Mouse (Mus musculus): ENCODE data around the gene Nr4a1.

The Nr4a1 gene

DNA sequence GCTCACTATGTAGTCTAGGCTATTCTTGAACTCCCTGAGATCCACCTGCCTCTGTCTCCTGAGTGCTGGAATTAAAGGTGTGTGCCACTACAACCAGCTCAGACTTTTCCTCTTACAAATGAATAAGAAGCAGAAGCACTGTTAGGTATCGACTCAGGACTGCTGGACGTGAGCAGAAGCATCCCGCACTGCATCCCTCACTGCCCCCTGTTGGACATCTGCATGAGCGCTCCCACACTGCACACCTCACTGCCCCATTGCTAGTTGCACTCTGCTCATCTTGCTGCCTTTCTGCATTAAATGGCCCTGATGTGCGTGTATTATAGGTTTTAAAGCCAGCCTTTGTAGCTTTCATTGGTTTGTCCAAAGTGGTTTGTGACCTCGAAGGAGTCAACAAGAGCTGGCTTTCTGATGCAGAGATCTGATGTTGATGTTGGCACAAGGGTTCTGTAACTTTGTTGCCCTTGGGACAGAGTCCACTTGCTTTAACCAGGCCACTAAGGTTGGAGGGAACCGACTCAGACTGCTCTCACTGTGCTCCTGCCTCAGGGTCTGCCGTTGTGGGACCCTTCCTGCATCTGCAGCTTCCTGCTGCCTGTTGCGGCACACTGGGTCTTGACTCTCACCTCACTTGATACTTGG, 32.2 kb downstream of the Nr4a1 start:
- DNase-seq (ENCODE audit: low spot score in 2 of 2), result no peak

DNA sequence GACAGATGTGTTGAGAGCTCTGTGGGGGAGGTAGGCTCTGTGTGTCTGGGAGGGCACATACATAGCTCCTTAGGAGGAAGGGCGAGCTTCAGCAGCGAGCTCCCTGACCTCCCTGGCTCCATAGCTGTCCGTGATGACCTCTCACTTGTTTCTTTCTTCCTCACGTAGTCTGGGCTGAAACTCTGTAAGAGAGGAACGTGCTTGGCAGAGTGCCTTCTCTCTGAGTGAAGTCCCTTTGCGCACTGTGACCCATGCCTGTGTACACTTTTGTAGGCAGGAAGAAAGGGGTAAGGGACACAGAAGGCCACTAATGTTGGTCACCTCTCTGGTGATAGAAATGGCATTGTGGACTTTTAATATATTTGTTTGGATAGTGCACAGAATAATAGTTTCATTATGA, 33.3 kb downstream of the Nr4a1 start:
- no peak for DNase-seq (ENCODE audit: low spot score in 2 of 2)

DNA sequence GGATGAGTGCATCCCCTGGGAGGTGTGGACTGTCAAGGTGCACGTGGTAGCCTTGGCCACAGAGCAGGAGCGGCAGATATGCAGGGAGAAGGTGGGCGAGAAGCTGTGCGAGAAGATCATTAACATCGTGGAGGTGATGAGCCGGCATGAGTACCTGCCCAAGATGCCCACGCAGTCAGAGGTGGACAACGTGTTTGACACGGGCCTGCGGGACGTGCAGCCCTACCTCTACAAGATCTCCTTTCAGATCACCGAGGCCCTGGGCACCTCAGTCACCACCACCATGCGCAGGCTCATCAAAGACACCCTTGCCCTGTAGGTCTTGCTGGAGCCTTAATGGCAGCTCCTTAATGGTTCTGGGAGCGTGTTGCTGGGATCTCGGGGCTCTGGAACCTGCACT, 36.3 kb downstream of the Nr4a1 start:
- no peak for DNase-seq (ENCODE audit: low spot score in 2 of 2)

DNA sequence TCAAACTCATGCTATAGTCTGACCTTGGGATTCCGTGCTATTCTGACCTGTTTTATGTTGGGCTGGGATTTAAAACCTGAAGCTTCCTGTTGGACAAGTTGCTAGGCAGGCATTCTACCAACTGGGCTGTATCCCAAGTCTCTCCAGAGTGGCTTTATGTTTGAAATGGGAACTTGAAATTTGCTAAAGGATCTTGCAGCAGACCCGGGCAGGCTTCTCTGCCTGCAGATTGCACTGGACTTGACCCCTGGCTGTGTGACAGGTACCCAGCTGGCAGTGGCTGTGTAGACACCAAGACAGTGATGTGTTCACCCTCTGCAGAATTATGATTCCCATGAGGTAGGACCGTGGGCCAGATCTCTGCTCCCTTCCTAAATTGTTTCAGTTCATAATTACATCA, 37.9 kb downstream of the Nr4a1 start:
- DNase-seq (ENCODE audit: low spot score in 2 of 2), result no peak

GRCm38 (mm10) chr15:101293025-101293621, 39.1 kb downstream of the Nr4a1 start, which contains the start of gene 6030408B16Rik:
TSS of gene 6030408B16Rik (plus strand) at chr15:101293212.
- no peak for DNase-seq (ENCODE audit: low spot score in 2 of 2)

GRCm38 (mm10) chr15:101294028-101294894, 40.2 kb downstream of the Nr4a1 start:
- no peak for DNase-seq (ENCODE audit: low spot score in 2 of 2)

DNA sequence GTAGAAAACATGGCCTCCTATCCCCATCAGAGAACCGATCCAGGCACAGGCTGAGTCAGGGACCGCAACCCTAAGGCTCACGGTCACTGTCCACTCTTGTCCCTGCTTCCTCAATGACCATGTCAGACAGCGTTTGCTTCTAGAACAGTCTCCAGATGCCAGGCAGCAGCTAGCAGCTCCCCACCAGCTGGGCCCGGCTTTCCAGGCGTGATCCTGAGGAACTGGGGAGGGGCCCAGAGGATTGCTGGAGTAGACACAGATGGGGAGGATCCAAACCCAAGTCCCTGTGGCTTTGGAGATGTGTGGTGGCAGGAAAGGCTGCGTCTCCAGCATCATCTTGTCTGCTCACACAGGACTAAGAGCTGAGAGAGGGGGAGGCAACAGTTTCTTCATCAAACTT, 41.0 kb downstream of the Nr4a1 start:
- DNase-seq (ENCODE audit: low spot score in 2 of 2), result peak; percentile 67 to 68

GRCm38 (mm10) chr15:101295616-101296015, 41.5 kb downstream of the Nr4a1 start:
- no peak for DNase-seq (ENCODE audit: low spot score in 2 of 2)

DNA sequence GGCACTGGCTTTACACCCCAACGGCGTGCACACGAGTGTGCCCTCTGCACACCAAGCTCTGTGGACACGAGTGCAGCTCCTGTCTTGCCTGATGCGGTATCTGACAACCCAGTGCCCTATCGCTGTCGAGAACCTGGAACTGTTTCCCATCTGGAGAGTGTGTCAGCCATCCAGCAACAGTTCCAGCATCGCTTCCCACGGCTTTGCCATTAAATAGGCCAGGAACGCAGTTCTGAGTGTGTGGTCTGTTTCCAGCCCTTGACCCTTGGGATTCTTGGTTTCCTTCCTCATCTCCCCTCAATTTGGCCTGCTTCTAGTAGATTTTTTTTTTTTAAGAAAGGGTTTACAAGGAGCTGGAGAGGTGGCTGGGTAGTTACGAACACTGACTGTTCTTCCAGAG, 42.0 kb downstream of the Nr4a1 start:
- no peak for DNase-seq (ENCODE audit: low spot score in 2 of 2)

- no peak for DNase-seq (ENCODE audit: low spot score in 2 of 2)
Observed at GRCm38 (mm10) chr15:101297988-101298387, 43.9 kb downstream of the Nr4a1 start.

DNA sequence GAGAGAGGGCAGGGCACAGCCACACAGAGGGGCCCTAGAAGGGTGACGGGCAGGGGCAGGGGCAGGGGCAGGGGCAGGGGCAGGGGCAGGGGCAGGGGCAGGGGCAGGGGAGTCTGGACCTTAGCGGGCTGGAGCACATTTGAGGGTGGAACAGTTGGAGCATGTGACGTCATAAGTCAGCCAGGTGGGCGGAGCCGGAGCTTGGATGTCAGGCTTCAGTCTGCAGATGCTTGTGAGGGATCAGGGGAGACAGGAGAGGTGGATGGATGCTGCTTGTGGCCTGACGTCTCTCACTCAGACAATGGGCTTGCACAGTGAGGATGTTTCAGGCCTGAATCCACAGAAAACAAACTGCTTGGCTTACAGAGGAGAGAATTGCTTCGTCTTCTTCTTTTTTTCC, 44.5 kb downstream of the Nr4a1 start:
- no peak for DNase-seq (ENCODE audit: low spot score in 2 of 2)

DNA sequence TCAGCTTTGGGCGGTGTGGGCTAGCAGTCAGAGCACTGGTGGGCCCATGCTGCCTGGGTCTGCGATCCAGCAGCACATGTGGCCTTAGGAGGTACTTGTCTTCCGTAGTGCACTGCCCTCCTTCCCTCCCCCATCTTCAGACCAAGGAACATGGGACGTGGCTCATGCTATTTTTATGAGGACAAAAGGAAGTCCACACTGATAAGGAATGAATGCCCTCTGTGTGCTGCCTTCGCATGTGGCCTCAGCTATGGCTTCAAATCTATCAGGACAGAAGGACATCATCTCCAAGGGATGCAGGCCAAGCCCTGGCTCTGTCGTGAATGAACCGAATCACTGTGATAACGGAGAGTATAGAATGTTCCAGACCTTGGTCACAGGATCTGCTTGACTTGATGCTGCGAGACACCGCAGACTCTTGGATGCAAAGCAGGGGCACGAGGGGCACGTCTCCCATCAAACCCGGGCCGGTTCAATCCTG, 45.5 kb downstream of the Nr4a1 start:
- no peak for DNase-seq (ENCODE audit: low spot score in 2 of 2)

- DNase-seq (ENCODE audit: low spot score in 2 of 2), result no peak
Observed at GRCm38 (mm10) chr15:101300128-101300527, 46.1 kb downstream of the Nr4a1 start.

DNA sequence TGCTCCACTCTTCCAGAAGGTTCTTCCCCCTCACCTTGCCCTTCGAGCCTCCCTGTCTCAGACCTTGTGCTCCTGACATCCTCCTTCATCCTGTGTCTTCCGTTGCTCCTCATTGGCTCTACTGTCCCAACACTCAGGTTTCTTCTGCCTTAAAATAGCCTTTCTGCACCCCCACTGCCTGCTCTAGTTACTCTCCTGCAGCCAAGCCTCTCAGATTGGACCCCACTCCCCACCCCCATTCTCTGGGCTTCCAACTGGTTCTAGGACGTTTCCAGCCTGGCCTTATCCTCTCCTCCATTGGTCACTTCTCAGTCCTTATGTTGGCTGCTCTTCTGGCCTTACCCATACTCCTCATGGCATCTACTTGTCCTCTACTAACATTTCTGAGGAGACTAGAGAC, 48.1 kb downstream of the Nr4a1 start:
- DNase-seq (ENCODE audit: low spot score in 2 of 2), result no peak

- DNase-seq (ENCODE audit: low spot score in 2 of 2), result no peak
Observed at GRCm38 (mm10) chr15:101303830-101304229, 49.8 kb downstream of the Nr4a1 start.

GRCm38 (mm10) chr15:101306459-101306858, 52.4 kb downstream of the Nr4a1 start:
- no peak for DNase-seq (ENCODE audit: low spot score in 2 of 2)

- DNase-seq (ENCODE audit: low spot score in 2 of 2), result peak; percentile 71 to 74
Observed at GRCm38 (mm10) chr15:101308440-101309348, 54.6 kb downstream of the Nr4a1 start.

GRCm38 (mm10) chr15:101309493-101309892, 55.4 kb downstream of the Nr4a1 start:
- DNase-seq (ENCODE audit: low spot score in 2 of 2), result no peak

GRCm38 (mm10) chr15:101311087-101311770, 57.2 kb downstream of the Nr4a1 start:
- DNase-seq (ENCODE audit: low spot score in 2 of 2), result no peak

- DNase-seq (ENCODE audit: low spot score in 2 of 2), result no peak
Observed at GRCm38 (mm10) chr15:101312006-101312405, 57.9 kb downstream of the Nr4a1 start.

DNA sequence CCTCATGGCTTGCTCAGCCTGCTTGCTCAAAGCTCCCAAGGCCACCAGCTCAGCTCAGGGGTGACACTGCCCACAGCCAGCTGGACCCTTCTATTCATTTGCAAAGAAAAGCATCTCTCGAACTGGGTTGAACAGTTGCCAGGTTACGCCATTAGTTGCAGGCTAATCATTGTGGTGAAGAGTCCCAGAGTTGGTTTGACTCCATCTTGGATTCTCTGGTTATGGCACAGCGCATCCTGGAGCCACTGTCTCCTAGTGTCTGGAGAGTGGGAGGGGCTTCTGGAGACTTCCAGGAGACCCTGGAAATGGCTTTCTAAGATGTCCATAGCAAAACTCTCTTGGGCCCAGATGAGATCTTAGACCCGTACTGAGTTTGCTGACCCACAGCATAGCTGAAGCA, 61.3 kb downstream of the Nr4a1 start:
- DNase-seq (ENCODE audit: low spot score in 2 of 2), result no peak

Data from heart, adult 9 months (tissue).